ENCODE assay signal across 17 mouse cellular contexts in genomic region chr8:120205916-120206315, GRCm38 (mm10). TPM values are rescaled to one million over a fixed set of nuclear protein-coding genes. Genes with fewer than 3 reads are reported as not detected.
A peak's percentile ranks its signal among the peaks of the same experiment; 100 is the strongest.
DNase-seq lines count a peak whose midpoint lies in the region; ATAC-seq lines count a peak whose summit lies in the region.
"Had no signal": no experiment of that assay in that cellular context is flagged by ENCODE, and none has a peak within 500 bp of the region (broad histone marks: within the 10 kb centered on the region; RNA-seq: fewer than 3 reads in every experiment).

No protein-coding gene starts in this region.

- intact Hi-C loops in left cerebral cortex, postnatal 14 days (cut with DNase I) = no loop called here
- intact Hi-C loops in heart, postnatal 25 days (cut with DNase I) = no loop called here

- ATAC-seq in CD4-positive, CD25-positive, alpha-beta regulatory T cell, adult 4 months = no peak
- ATAC-seq in hematopoietic stem cell, adult 5-6 weeks (replicated peaks in 1 of 2; ENCODE audit: insufficient read depth in 1 of 2, low FRiP score in 2 of 2, low TSS enrichment in 1 of 2, low read depth in 1 of 2, poor library complexity in 2 of 2, severe bottlenecking in 2 of 2) = peak; percentile 25 to 62; a peak in 1 of 4 replicates
- ATAC-seq: Patski had no signal

- peak; percentile 23 for DNase-seq in CD4-positive, CD25-positive, alpha-beta regulatory T cell, adult 2 months (ENCODE audit: low read depth, low spot score)
- peak; percentile 56 to 61 for DNase-seq in left cerebral cortex, adult 18-20 months (ENCODE audit: low spot score in 2 of 2)
- no peak for DNase-seq in left cerebral cortex, postnatal 14 days (ENCODE audit: low spot score in 2 of 2)
- peak; percentile 42 for DNase-seq in 416B (ENCODE audit: low read depth)
- DNase-seq in heart, postnatal 25 days (ENCODE audit: low spot score) = no peak
- no peak for DNase-seq in layer of hippocampus, adult 9-10 months (ENCODE audit: low spot score)
- DNase-seq: cerebellum, adult 9-11 months; embryo, embryonic 11 days; lung, adult 2 months; right cerebral cortex, postnatal 4 days had no signal

RNA-seq across cellular contexts. Expression of gene Gse1, which starts 22.3 kb away (rescaled TPM):
- 1 to 10 TPM; 2.2 to 4.2 TPM for polyA plus RNA-seq in CD4-positive, CD25-positive, alpha-beta regulatory T cell, adult 4 months (2017; shearing (Covaris generic))
- total RNA-seq in left cerebral cortex, adult 18-20 months (2021) = 10 to 100 TPM; 79.8 to 90.8 TPM
- 10 to 100 TPM; 49.0 to 57.3 TPM for total RNA-seq in left cerebral cortex, postnatal 14 days (2021)
- 16.6 and 21.2 TPM in 2 replicates for total RNA-seq in hematopoietic stem cell, adult 5-6 weeks (2017)
- total RNA-seq in heart, postnatal 25 days (2021) = 10 to 100 TPM; 20.1 to 25.9 TPM

RNA-seq across cellular contexts. Expression of gene Fam92b, which starts 28.6 kb away (rescaled TPM):
- not detected for polyA plus RNA-seq in CD4-positive, CD25-positive, alpha-beta regulatory T cell, adult 4 months (2017; shearing (Covaris generic))
- under 1 TPM in 1 of 2 experiments, not detected in 1; 0.63 TPM for total RNA-seq in left cerebral cortex, adult 18-20 months (2021)
- total RNA-seq in left cerebral cortex, postnatal 14 days (2021) = under 1 TPM in 1 of 2 experiments, not detected in 1; 0.47 TPM
- not detected in 2 replicates for total RNA-seq in hematopoietic stem cell, adult 5-6 weeks (2017)
- not detected for total RNA-seq in heart, postnatal 25 days (2021)
- total RNA-seq: gastrocnemius, postnatal 4 days had no signal
- polyA plus RNA-seq: heart, embryonic 13.5 days; limb, embryonic 10.5 days; macrophage had no signal

Comparison
In these comparisons a context has a peak if more than half of its experiments do, and no peak if none do; other contexts are left out.
1. DNase-seq: peak in CD4-positive, CD25-positive, alpha-beta regulatory T cell, adult 2 months (single experiment), left cerebral cortex, adult 18-20 months (2 of 2) and 416B (single experiment); none in left cerebral cortex, postnatal 14 days (0 of 2), heart, postnatal 25 days (single experiment) and layer of hippocampus, adult 9-10 months (single experiment).